Mouse (Mus musculus): ENCODE data around the gene Cog3.

DNA sequence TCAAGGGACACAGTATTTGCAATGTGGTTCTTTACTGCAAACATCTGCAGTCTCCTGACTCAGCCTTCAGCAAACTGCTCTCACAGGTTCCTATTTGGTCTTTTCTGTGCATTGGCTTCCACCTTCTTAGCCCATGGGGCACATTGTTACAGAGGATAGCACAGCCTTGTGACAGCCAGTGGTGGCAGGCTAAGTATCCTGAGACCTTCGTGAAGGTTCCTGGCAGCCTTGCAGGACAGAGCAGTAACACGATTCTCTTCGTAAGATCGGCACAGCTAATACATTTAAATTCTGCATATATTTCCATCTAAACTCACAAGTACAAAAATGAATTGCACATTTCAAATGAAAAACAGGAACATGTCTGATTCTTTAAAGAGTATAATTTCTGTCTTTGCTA, 41.6 kb upstream of the Cog3 start:
- TF ChIP-seq GATA1 (IDR thresholded peaks at IDR 0.05; ENCODE audit: borderline replicate concordance, low read length) = no peak
- no peak for TF ChIP-seq FLI1 (IDR thresholded peaks at IDR 0.05; ENCODE audit: low read length)

All from megakaryocyte, embryonic 14.5 days (primary cell).